Mouse (Mus musculus) liver, postnatal 0 days (tissue): ENCODE data around the gene Sergef. TPM values are rescaled to one million over a fixed set of nuclear protein-coding genes. Genes with fewer than 3 reads are reported as not detected.

Source experiments
- ATAC-seq: fragments of 200-750 bp; cut with Nextera tagmentation; 2 replicates; pipeline ENCODE4 v1.8.0; 2017; ENCODE audit warnings: mild to moderate bottlenecking, moderate library complexity
- DNase-seq: peaks from one replicate; pipeline ENCODE4 v3.0.0-alpha.2; 2016
- H3K27ac ChIP-seq: fragments of 300-500 bp; sonication (generic); 2 replicates; pipeline ENCODE4 v1.5.1; 2014; ENCODE audit warnings: antibody characterized with exemption, moderate library complexity, mild to moderate bottlenecking, low read depth
- H3K27me3 ChIP-seq: fragments of 300-500 bp; sonication (generic); 2 replicates; pipeline ENCODE4 v1.6.1; 2014; ENCODE audit warnings: low read length, control low read depth, mixed read lengths; ENCODE audit not compliant: insufficient read depth
- H3K36me3 ChIP-seq: fragments of 300-500 bp; sonication (generic); replicated peaks from 2 replicates; pipeline ENCODE4 v1.6.1; 2014; ENCODE audit warnings: mild to moderate bottlenecking, control low read depth, low read length, moderate library complexity, mixed read lengths; ENCODE audit not compliant: insufficient read depth
- H3K4me1 ChIP-seq: fragments of 300-500 bp; sonication (generic); 2 replicates; pipeline ENCODE4 v1.6.1; 2014; ENCODE audit warnings: antibody characterized with exemption, mild to moderate bottlenecking, control low read depth; ENCODE audit not compliant: insufficient read depth
- H3K4me2 ChIP-seq: fragments of 300-500 bp; sonication (generic); 2 replicates; pipeline ENCODE4 v1.6.1; 2014; ENCODE audit warnings: low read depth, mild to moderate bottlenecking, low read length, moderate library complexity, mixed read lengths
- H3K4me3 ChIP-seq: fragments of 300-500 bp; sonication (generic); 2 replicates; pipeline ENCODE4 v1.5.1; 2014; ENCODE audit warnings: low read depth, low read length
- H3K9ac ChIP-seq: fragments of 300-500 bp; sonication (generic); replicated peaks from 2 replicates; pipeline ENCODE4 v1.6.1; 2014; ENCODE audit warnings: mild to moderate bottlenecking, moderate library complexity
- H3K9me3 ChIP-seq: fragments of 300-500 bp; sonication (generic); 2 replicates; pipeline ENCODE4 v1.6.1; 2016; ENCODE audit warnings: mild to moderate bottlenecking, control low read depth, low read length, mixed read lengths
- CTCF ChIP-seq: sonication (generic); IDR thresholded peaks from 2 replicates; pipeline ENCODE4 v1.5.1; 2016; ENCODE audit warnings: antibody characterized with exemption, low read depth
- EP300 ChIP-seq: IDR thresholded peaks from 2 replicates; pipeline ENCODE4 v1.6.1; 2016; ENCODE audit warnings: antibody characterized with exemption, low read depth, mild to moderate bottlenecking
- WGBS: fragments of 180-500 bp; shearing (Covaris S2); extraction: QIAGEN DNeasy Blood & Tissue Kit; methylation state at CpG from one replicate; pipeline ENCODE4 v1.1.7; 2014; ENCODE audit not compliant: insufficient replicate concordance; 5-methylcytosine and 5-hydroxymethylcytosine counted together
- polyA plus RNA-seq: library from polyadenylated mRNA; unstranded; fragments of >200 nt; fragmentation: Nextera tagmentation; extraction: Ambion mirVana; gene quantifications from 2 replicates; pipeline ENCODE4 v1.2.1, GENCODE M21; 2015

The Sergef gene
- polyA plus RNA-seq, 1 experiment from 2014 or later: 4.3 TPM

DNA sequence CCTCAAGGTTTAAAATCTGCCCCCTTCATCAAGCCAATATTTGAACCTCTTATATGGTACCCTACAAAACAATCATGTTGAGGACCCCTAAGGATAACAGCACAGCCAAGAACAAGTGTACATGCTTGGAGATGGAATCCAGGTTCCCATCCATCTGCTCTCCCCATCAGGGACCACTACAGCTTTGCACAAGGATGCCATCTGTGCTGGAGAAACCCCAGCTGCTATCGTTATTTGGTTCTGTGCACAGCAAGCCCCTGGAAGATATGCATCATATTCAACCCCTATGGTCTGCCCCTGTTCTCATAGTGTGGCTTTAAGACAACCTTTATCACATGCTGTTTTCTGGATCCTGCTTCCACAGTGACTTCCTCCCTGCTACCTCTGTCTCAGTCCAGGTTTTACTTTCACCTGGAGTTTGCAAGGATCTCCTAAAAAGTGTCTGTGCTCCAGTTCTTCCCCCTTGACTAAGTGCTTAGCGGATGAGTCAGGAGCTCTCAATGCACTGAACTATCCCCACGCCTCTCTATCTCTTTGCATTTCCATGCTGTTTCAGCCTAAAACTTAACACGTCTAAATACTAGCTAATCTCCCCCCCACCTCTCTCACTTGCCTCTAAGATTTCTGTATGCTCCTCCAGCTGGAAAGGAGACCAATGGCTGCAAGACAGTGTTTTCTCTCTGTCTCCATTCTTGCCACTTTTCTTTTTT, 9.0 kb upstream of the Sergef start:
- Histone ChIP-seq H3K36me3 (no peaks in the 10 kb centered on the region), H3K27me3 (no peaks in the 10 kb centered on the region), H3K27ac (no peak overlapping the region), H3K4me2 (no peak overlapping the region), H3K4me3 (no peak overlapping the region), H3K9me3 (no peaks in the 10 kb centered on the region), H3K9ac (no peak overlapping the region), H3K4me1 (no peaks in the 10 kb centered on the region)
- no peak for DNase-seq
- 61% methylated on average over 4 of the region's 4 CpGs for WGBS
- ATAC-seq: no peak
- TF ChIP-seq EP300 (no peak), CTCF (no peak)

GRCm38 (mm10) chr7:46643172-46643571, 3.6 kb upstream of the Sergef start:
- H3K27me3 ChIP-seq: no peaks in the 10 kb centered on the region
- no peaks in the 10 kb centered on the region for H3K9me3 ChIP-seq
- no peak for TF ChIP-seq EP300
- peak; percentile 31 for TF ChIP-seq CTCF
- ATAC-seq (no peak), DNase-seq (no peak)
- WGBS: 46% methylated on average over 1 of the region's 1 CpGs
- no peak overlapping the region for H3K4me3 ChIP-seq
- H3K36me3 ChIP-seq: no peaks in the 10 kb centered on the region
- H3K9ac ChIP-seq: no peak overlapping the region
- no peak overlapping the region for H3K4me2 ChIP-seq
- H3K4me1 ChIP-seq: peaks cover 15% of the 10 kb centered on the region
- H3K27ac ChIP-seq: no peak overlapping the region

DNA sequence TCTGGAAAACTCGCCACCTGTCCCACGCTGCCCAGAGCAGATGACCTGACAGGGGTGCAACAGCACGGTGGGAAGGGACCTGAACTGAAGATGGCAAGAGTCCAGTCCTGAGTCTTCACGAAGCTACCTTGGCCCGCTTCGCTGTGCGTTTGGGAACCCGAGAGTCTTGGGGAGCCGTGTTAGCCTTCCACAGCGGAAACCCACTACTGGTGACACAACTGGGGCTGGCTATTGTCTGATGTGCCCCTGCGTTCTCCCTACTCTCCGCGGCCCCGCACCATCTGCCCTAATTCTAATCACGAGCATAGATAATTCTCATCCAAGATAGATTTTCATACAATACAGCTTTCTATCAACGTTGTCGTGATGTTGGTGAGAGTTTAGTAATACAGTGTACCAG, 455 bp upstream of the Sergef start:
- peak overlapping the region; percentile 99 for H3K4me2 ChIP-seq
- no peaks in the 10 kb centered on the region for H3K27me3 ChIP-seq
- ATAC-seq: no peak
- TF ChIP-seq CTCF (no peak), EP300 (no peak)
- peaks cover 15% of the 10 kb centered on the region for H3K4me1 ChIP-seq
- peak overlapping the region; percentile 83; the same call in 1 of the 2 replicates for H3K9ac ChIP-seq
- H3K36me3 ChIP-seq: no peaks in the 10 kb centered on the region
- no peaks in the 10 kb centered on the region for H3K9me3 ChIP-seq
- WGBS: 10% methylated on average over 17 of the region's 17 CpGs
- DNase-seq: no peak
- no peak overlapping the region for H3K27ac ChIP-seq
- peak overlapping the region; percentile 77 for H3K4me3 ChIP-seq

- Histone ChIP-seq H3K4me2 (peak overlapping the region; percentile 99), H3K9ac (peak overlapping the region; percentile 83), H3K36me3 (no peaks in the 10 kb centered on the region), H3K27me3 (no peaks in the 10 kb centered on the region), H3K4me3 (peak overlapping the region; percentile 77), H3K4me1 (peaks cover 15% of the 10 kb centered on the region), H3K9me3 (no peaks in the 10 kb centered on the region), H3K27ac (0 out of 2 replicates have a peak overlapping the region, but pooled peaks have one; percentile 57)
- DNase-seq (no peak), ATAC-seq (peak; percentile 18)
- 14% methylated on average over 32 of the region's 32 CpGs for WGBS
- TF ChIP-seq CTCF (no peak), EP300 (no peak)
These were observed 517 bp downstream of the Sergef start for GRCm38 (mm10) chr7:46638889-46639691.

DNA sequence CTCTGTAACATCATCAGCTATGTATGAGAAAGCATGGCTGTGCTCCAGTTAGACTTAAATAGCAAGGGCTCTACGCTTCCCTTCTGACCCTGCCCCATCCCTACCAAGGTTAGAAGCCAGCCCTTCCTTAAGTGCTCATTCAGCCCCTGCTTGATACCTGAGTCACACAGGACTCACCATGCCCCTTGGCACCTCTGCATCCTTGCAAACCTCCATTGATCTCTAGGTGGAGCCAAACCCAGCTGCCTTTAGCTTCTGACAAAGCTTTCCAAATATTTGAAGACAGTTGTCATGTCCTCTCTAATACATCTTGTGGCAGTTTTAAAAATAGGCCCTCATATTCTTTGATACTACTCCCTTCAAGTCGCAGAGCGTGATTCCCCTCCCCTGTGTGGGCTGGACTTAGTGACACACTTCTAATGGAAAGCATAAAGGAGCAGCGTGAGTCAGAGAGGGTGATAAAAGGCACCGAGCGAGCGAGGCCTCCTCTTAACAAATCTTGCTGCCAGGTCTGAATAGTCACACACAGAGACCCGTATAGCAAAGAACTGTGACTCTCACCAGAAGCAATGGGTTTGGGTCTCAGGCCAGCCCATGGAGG, 11.1 kb downstream of the Sergef start:
- ATAC-seq (no peak), DNase-seq (no peak)
- WGBS: 83% methylated on average over 8 of the region's 8 CpGs
- TF ChIP-seq CTCF (no peak), EP300 (no peak)
- Histone ChIP-seq H3K4me1 (no peaks in the 10 kb centered on the region), H3K9me3 (no peaks in the 10 kb centered on the region), H3K4me3 (no peak overlapping the region), H3K36me3 (no peaks in the 10 kb centered on the region), H3K27me3 (no peaks in the 10 kb centered on the region), H3K4me2 (no peak overlapping the region), H3K27ac (no peak overlapping the region), H3K9ac (no peak overlapping the region)

DNA sequence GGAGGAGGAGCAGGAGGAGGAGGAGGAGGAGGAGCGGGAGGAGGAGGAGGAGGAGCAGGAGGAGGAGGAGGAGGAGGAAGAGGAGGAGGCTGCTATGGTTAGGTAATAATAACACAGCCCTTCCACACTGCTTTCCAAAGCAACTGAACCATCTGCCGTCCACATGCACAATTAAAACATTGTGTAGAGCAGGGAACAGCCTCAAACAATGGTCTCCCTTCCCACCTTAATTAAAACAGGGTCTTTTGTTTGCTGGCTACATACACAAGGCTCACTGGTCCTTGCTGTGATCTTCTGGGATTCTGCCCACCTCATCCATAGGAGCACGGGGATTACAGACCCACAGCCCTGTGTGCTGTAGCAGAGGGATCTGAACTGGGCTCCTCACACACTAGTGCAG, 15.6 kb downstream of the Sergef start:
- H3K9ac ChIP-seq: no peak overlapping the region

More for the DNA sequence above, 15.6 kb downstream of the Sergef start:
- 79% methylated on average over 2 of the region's 3 CpGs for WGBS
- Histone ChIP-seq H3K4me1 (no peaks in the 10 kb centered on the region), H3K27me3 (no peaks in the 10 kb centered on the region), H3K4me3 (no peak overlapping the region), H3K4me2 (no peak overlapping the region), H3K9me3 (no peaks in the 10 kb centered on the region), H3K27ac (no peak overlapping the region), H3K36me3 (0 out of 2 replicates have a peak, but pooled peaks cover 3% of the 10 kb centered on the region)
- no peak for TF ChIP-seq CTCF
- no peak for TF ChIP-seq EP300
- ATAC-seq (no peak), DNase-seq (no peak)
